Mouse (Mus musculus) C2C12 (cell line): Measurements from ENCODE around the gene Kif16b. TPM values are rescaled to one million over a fixed set of nuclear protein-coding genes. Genes with fewer than 3 reads are reported as not detected.

Experiments used
- H3K27me3 ChIP-seq: one replicate; pipeline ENCODE4 v1.6.1; 2011; ENCODE audit not compliant: control insufficient read depth, insufficient read depth, insufficient read length
- H3K36me3 ChIP-seq: one replicate; pipeline ENCODE4 v1.6.1; 2011; ENCODE audit not compliant: control insufficient read depth, insufficient read depth
- H3K4me3 ChIP-seq: one replicate; pipeline ENCODE4 v1.5.1; 2011; ENCODE audit warnings: mild to moderate bottlenecking, control low read depth; ENCODE audit not compliant: poor library complexity, insufficient read depth, severe bottlenecking
- H3K79me2 ChIP-seq: one replicate; pipeline ENCODE4 v1.6.1; 2011; ENCODE audit not compliant: control insufficient read depth, insufficient read depth
- H3K79me3 ChIP-seq: one replicate; pipeline ENCODE4 v1.6.1; 2011; ENCODE audit warnings: low read depth, control low read depth
- H3ac ChIP-seq: one replicate; pipeline ENCODE3; 2011; ENCODE audit warnings: low read depth; ENCODE audit not compliant: control insufficient read depth, insufficient read length
- CEBPB ChIP-seq: IDR thresholded peaks from one replicate; pipeline ENCODE4 v1.6.1; 2011; ENCODE audit warnings: low read depth, mild to moderate bottlenecking, control low read depth, moderate library complexity
- CTCF ChIP-seq: IDR thresholded peaks from one replicate; pipeline ENCODE4 v1.5.1; 2011; ENCODE audit not compliant: control insufficient read depth, insufficient read depth, insufficient read length
- FOSL1 ChIP-seq: IDR thresholded peaks from one replicate; pipeline ENCODE4 v1.8.0; 2011; ENCODE audit warnings: mild to moderate bottlenecking, low read length; ENCODE audit not compliant: poor library complexity, insufficient read depth, severe bottlenecking
- MAX ChIP-seq: IDR thresholded peaks from one replicate; pipeline ENCODE4 v1.6.1; 2011; ENCODE audit warnings: mild to moderate bottlenecking, control low read depth
- MYOD1 ChIP-seq: IDR thresholded peaks from one replicate; pipeline ENCODE4 v1.6.1; 2011; ENCODE audit warnings: low read depth; ENCODE audit not compliant: control insufficient read depth, insufficient read length
- MYOG ChIP-seq: IDR thresholded peaks from one replicate; pipeline ENCODE4 v1.6.1; 2011; ENCODE audit not compliant: control insufficient read depth, insufficient read length; ENCODE audit errors: extremely low read depth
- USF1 ChIP-seq: IDR thresholded peaks from one replicate; pipeline ENCODE4 v1.6.1; 2011; ENCODE audit warnings: low read depth, mild to moderate bottlenecking, control low read depth, moderate library complexity
- polyA plus RNA-seq: library from polyadenylated mRNA; unstranded; fragments of >200 nt; fragmentation: generic; extraction: Trizol; gene quantifications from one replicate; pipeline ENCODE4 v1.2.1, GENCODE M21; 2012; ENCODE audit warnings: missing spikeins

The Kif16b gene
- polyA plus RNA-seq, 1 experiment = 2.2 TPM

DNA sequence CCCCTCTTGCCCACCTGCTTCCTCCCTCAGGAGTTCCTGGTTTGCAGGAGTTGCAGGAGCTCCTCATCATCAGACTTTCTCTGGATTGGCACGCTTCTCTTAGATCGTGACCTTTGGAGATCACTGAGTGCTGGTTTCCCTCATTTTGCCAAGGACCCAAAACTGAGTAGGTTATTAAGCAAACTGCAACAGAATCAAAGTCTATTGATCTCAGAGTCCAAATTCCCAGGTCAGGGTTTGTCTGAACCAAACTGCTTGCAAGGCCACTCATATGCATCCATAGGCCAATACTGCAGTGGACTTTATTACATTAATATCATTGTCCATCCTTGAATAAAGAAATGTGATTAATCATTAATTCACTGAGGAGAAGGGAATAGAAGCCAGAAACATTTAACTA is 211.8 kb downstream of the Kif16b start:
- Histone ChIP-seq H3K79me3 (no peaks in the 10 kb centered on the region), H3K4me3 (no peak overlapping the region), H3K27me3 (no peaks in the 10 kb centered on the region), H3ac (no peak overlapping the region), H3K36me3 (no peaks in the 10 kb centered on the region), H3K79me2 (no peaks in the 10 kb centered on the region)
- no peak for TF ChIP-seq CEBPB
- TF ChIP-seq FOSL1 = no peak
- no peak for TF ChIP-seq CTCF
- TF ChIP-seq USF1 = no peak
- TF ChIP-seq MYOD1 = no peak
- no peak for TF ChIP-seq MAX
- TF ChIP-seq MYOG = no peak

GRCm38 (mm10) chr2:142687936-142688514 is 213.3 kb downstream of the Kif16b start:
- TF ChIP-seq FOSL1 (no peak), CTCF (no peak), MYOG (no peak), MAX (no peak), USF1 (no peak), MYOD1 (no peak), CEBPB (no peak)
- Histone ChIP-seq H3K36me3 (no peaks in the 10 kb centered on the region), H3K79me2 (no peaks in the 10 kb centered on the region), H3K27me3 (no peaks in the 10 kb centered on the region), H3ac (no peak overlapping the region), H3K79me3 (no peaks in the 10 kb centered on the region), H3K4me3 (no peak overlapping the region)

GRCm38 (mm10) chr2:142682965-142683709 is 218.2 kb downstream of the Kif16b start:
- H3K79me2 ChIP-seq = no peaks in the 10 kb centered on the region
- H3K79me3 ChIP-seq = no peaks in the 10 kb centered on the region
- H3K4me3 ChIP-seq = no peak overlapping the region
- H3ac ChIP-seq = no peak overlapping the region
- no peak for TF ChIP-seq CTCF
- TF ChIP-seq MAX = no peak
- TF ChIP-seq USF1 = no peak
- no peak for TF ChIP-seq MYOG
- no peak for TF ChIP-seq FOSL1
- no peak for TF ChIP-seq MYOD1
- no peak for TF ChIP-seq CEBPB
- no peaks in the 10 kb centered on the region for H3K27me3 ChIP-seq
- H3K36me3 ChIP-seq = no peaks in the 10 kb centered on the region

DNA sequence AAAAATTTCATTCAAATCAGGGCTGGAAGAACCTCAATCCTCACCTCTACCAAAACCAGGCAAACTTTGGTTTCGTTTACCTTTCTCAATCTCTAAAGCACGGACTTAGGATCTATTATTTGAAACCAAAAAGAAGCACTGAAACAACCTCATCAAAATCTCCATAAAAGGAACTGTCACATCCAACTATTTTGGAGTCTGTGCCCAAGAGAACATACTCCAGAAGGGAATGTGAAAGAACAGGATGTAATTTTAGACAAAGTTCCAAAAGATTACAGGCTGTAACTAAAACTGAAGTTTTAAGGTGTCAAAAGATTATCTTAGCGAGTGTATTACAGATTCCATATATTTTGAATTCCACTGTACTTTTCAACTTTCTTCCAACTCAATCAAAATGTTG is 232.9 kb downstream of the Kif16b start:
- Histone ChIP-seq H3K27me3 (no peaks in the 10 kb centered on the region), H3ac (no peak overlapping the region), H3K4me3 (no peak overlapping the region), H3K79me3 (no peaks in the 10 kb centered on the region), H3K36me3 (no peaks in the 10 kb centered on the region), H3K79me2 (no peaks in the 10 kb centered on the region)
- TF ChIP-seq CEBPB (no peak), CTCF (no peak), MAX (no peak), FOSL1 (no peak), USF1 (no peak), MYOG (no peak), MYOD1 (no peak)

GRCm38 (mm10) chr2:142651591-142651990 is 249.7 kb downstream of the Kif16b start:
- Histone ChIP-seq H3K79me2 (no peaks in the 10 kb centered on the region), H3K4me3 (no peak overlapping the region), H3K27me3 (no peaks in the 10 kb centered on the region), H3ac (no peak overlapping the region), H3K36me3 (no peaks in the 10 kb centered on the region), H3K79me3 (no peaks in the 10 kb centered on the region)
- TF ChIP-seq MYOD1 (no peak), MYOG (no peak), USF1 (no peak), FOSL1 (no peak), MAX (no peak), CEBPB (no peak), CTCF (no peak)

- no peaks in the 10 kb centered on the region for H3K27me3 ChIP-seq
- H3K4me3 ChIP-seq = no peak overlapping the region
- no peaks in the 10 kb centered on the region for H3K36me3 ChIP-seq
- no peak for TF ChIP-seq MAX
- TF ChIP-seq MYOD1 = no peak
- TF ChIP-seq CTCF = no peak
- no peak for TF ChIP-seq CEBPB
- no peak for TF ChIP-seq FOSL1
- TF ChIP-seq MYOG = no peak
- no peak for TF ChIP-seq USF1
- no peaks in the 10 kb centered on the region for H3K79me2 ChIP-seq
- H3K79me3 ChIP-seq = no peaks in the 10 kb centered on the region
- H3ac ChIP-seq = no peak overlapping the region
Measured at GRCm38 (mm10) chr2:142648023-142648453, 253.3 kb downstream of the Kif16b start.
